Mouse (Mus musculus) heart, embryonic 12.5 days (tissue): ENCODE measurements around the gene Leng1. TPM values are rescaled to one million over a fixed set of nuclear protein-coding genes. Genes with fewer than 3 reads are reported as not detected.
"Not testable (repeated sequence)": the region's sequence is repeated elsewhere in the genome, so short reads cannot be mapped to it uniquely, and the experiment has no call there.

Experiments used
- ATAC-seq: fragments of 200-750 bp; cut with Nextera tagmentation; 2 replicates; pipeline ENCODE4 v1.8.0; 2017; ENCODE audit warnings: moderate TSS enrichment, moderate library complexity; ENCODE audit not compliant: insufficient number of reproducible peaks, low FRiP score
- H3K27ac ChIP-seq: fragments of 300-500 bp; sonication (generic); 2 replicates; pipeline ENCODE4 v1.5.1; 2016; ENCODE audit warnings: mild to moderate bottlenecking, moderate library complexity; ENCODE audit not compliant: poor library complexity, severe bottlenecking
- H3K27me3 ChIP-seq: fragments of 300-500 bp; sonication (generic); replicated peaks from 2 replicates; pipeline ENCODE4 v1.6.1; 2016; ENCODE audit warnings: mild to moderate bottlenecking, moderate library complexity
- H3K36me3 ChIP-seq: fragments of 300-500 bp; sonication (generic); 2 replicates; pipeline ENCODE4 v1.6.1; 2016; ENCODE audit warnings: mild to moderate bottlenecking, moderate library complexity
- H3K4me1 ChIP-seq: fragments of 300-500 bp; sonication (generic); replicated peaks from 2 replicates; pipeline ENCODE4 v1.6.1; 2016; ENCODE audit warnings: mild to moderate bottlenecking
- H3K4me2 ChIP-seq: fragments of 300-500 bp; sonication (generic); 2 replicates; pipeline ENCODE4 v1.6.1; 2016; ENCODE audit warnings: mild to moderate bottlenecking, moderate library complexity
- H3K4me3 ChIP-seq: fragments of 300-500 bp; sonication (generic); 2 replicates; pipeline ENCODE4 v1.5.1; 2016; ENCODE audit warnings: mild to moderate bottlenecking
- H3K9ac ChIP-seq: fragments of 300-500 bp; sonication (generic); 2 replicates; pipeline ENCODE4 v1.6.1; 2016; ENCODE audit warnings: mild to moderate bottlenecking, moderate library complexity
- H3K9me3 ChIP-seq: fragments of 300-500 bp; sonication (generic); replicated peaks from 2 replicates; pipeline ENCODE4 v1.6.1; 2016; ENCODE audit warnings: mild to moderate bottlenecking, moderate library complexity
- WGBS: fragments of 180-500 bp; shearing (Covaris S2); methylation state at CpG from one replicate; pipeline ENCODE4 v1.1.7; 2016; 5-methylcytosine and 5-hydroxymethylcytosine counted together
- polyA plus RNA-seq: library from polyadenylated mRNA; unstranded; fragments of >200 nt; fragmentation: Nextera tagmentation; extraction: Ambion mirVana; gene quantifications from 2 replicates; pipeline ENCODE4 v1.2.1, GENCODE M21; 2016

The Leng1 gene
- 20.5 and 21.4 TPM in 2 replicates for polyA plus RNA-seq

DNA sequence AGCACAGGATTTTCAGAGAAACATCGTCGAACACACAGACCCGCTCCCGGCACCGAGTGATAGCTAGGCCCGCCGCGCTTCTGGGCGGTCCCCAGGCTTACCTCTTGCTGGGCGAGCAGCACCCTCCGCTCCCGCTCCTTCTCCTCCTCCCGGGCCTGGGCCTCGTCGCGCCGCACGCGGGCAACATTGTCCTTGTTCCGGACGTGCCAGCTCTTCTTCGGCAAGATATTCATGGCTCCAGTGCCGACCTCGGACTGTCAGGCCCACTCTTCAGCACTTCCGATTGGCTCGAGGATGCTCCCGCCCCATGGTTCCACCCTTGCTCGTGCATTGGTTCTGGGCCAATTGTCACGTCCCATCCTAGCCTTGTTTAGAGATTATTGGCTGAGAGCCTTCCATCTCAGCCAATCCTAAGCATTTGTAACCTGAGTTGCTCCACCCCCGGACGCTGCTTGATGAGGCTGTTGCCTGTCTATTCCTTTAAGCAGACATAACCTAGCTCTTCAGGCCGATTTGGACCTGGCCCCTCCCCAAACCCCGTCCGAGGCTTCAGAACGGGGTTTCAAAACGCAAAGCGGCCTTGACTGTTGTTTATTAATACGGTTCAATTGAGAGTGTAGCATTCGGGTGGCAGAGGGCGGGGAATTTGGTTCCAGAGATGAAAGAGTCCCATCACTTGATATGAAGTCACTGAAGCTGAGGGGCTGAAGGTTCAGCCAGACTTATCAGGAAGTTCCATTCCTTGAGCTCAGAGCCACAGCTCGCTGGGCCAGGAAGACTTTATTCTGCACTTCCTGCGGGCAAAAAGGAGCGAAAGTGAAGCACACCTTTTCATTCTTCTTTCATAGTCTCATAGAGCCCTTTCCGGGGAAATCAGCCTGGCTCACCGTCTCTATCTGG lies at the start of gene Leng1:
Gene Leng1 (minus strand): TSS at position 626 of the 900 bp plus-strand sequence.
- 4% methylated on average over 45 of the region's 45 CpGs for WGBS
- Histone ChIP-seq H3K4me3 (peak within 1 kb of the TSS; percentile 80), H3K9me3 (no peaks in the 10 kb centered on the region), H3K27me3 (no peaks in the 10 kb centered on the region), H3K36me3 (peaks cover 29% of the 10 kb centered on the region), H3K27ac (peak within 1 kb of the TSS; percentile 88), H3K4me2 (peak within 1 kb of the TSS; percentile 90), H3K4me1 (peaks cover 31% of the 10 kb centered on the region), H3K9ac (peak within 1 kb of the TSS; percentile 85)
- peak; percentile 98 for ATAC-seq

DNA sequence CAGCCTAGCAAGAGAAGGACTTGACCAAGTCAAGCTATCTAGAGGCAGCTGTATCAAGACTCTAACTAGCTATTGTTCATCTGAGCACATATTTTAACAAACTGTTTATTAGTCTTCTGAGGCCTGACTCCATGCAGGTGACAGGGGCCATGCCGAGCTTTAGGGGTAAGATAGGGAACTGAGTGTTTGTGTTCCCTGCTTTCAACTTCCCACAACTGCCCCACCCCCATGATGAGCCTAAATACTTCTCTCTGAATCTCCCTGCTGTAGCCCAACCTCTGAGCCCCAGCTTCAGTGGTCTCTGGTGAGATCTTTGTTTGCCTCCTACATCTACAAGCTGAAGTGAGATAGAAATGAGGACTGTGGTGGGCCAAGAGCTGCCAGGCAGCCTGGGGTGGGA lies 49.6 kb upstream of the Leng1 start:
- no peak for ATAC-seq
- H3K27me3 ChIP-seq, result no peaks in the 10 kb centered on the region
- no peak overlapping the region for H3K9ac ChIP-seq
- H3K9me3 ChIP-seq, result no peaks in the 10 kb centered on the region
- H3K36me3 ChIP-seq, result no peaks in the 10 kb centered on the region
- H3K4me2 ChIP-seq, result no peak overlapping the region
- H3K4me3 ChIP-seq, result no peak overlapping the region
- no peak overlapping the region for H3K27ac ChIP-seq
- H3K4me1 ChIP-seq, result no peaks in the 10 kb centered on the region
- 48% methylated on average over 1 of the region's 1 CpGs for WGBS

DNA sequence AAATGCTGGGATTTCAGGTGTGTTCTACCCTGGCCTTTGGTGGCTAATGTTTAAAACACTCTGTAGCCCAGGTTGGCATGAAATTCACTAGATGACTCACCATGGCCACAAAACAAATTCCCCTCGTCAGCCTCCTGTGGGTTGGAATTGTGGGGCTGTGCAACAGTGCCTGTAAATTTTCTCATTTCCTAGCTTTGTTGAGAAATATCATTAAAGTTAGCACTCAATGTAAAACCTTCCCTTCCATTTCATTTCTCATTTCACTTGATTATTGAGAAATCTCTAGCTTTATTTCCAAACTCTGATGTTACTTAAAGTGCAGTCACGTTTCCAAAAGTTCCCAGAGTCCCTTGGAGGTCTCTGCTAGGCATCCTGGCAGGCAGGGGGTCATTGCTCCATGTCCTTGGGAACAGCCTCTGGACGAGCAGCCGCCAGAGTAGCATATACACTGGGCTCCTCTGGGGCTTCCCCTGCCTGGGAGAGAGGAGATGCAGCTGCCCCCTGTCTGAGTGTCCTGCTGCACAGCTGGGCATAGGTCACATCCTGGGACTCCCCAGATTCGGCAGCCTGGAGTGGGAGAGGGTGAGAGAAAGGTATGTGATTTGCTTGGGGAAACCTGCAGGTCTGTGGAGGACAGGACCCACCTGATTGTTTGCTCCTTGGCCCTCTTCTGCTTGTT lies 46.8 kb upstream of the Leng1 start:
- Histone ChIP-seq H3K4me1 (no peaks in the 10 kb centered on the region), H3K27me3 (no peaks in the 10 kb centered on the region), H3K9ac (no peak overlapping the region), H3K4me2 (no peak overlapping the region), H3K27ac (no peak overlapping the region), H3K4me3 (no peak overlapping the region), H3K9me3 (no peaks in the 10 kb centered on the region), H3K36me3 (peaks cover 8% of the 10 kb centered on the region)
- 32% methylated on average over 5 of the region's 5 CpGs for WGBS
- 0 out of 2 replicates have a peak, but pooled peaks have one; percentile 27 for ATAC-seq

DNA sequence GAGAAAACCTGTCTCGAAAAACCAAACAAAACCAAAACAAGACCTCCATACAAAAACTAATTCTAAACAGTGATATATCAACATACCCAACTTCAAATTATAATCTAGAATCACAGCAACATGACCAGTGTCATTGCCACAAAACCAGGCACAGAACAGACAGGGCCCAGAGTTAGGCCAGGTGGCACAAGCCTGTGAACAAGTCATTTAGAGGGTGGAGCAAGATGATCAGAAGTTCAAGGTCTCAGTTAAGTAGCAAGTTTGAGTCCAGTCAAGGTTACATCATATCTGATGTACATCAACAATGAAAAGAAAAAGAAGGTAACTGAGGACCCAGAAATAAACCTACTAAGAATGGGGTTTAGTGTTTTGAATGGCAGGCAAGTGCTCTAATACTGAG lies 43.4 kb upstream of the Leng1 start:
- Histone ChIP-seq H3K4me1 (peaks cover 20% of the 10 kb centered on the region), H3K9me3 (no peaks in the 10 kb centered on the region), H3K36me3 (peaks cover 34% of the 10 kb centered on the region), H3K4me2 (no peak overlapping the region), H3K27me3 (no peaks in the 10 kb centered on the region), H3K4me3 (no peak overlapping the region), H3K27ac (no peak overlapping the region), H3K9ac (no peak overlapping the region)
- WGBS, result 87% methylated on average over 1 of the region's 1 CpGs
- ATAC-seq, result no peak

DNA sequence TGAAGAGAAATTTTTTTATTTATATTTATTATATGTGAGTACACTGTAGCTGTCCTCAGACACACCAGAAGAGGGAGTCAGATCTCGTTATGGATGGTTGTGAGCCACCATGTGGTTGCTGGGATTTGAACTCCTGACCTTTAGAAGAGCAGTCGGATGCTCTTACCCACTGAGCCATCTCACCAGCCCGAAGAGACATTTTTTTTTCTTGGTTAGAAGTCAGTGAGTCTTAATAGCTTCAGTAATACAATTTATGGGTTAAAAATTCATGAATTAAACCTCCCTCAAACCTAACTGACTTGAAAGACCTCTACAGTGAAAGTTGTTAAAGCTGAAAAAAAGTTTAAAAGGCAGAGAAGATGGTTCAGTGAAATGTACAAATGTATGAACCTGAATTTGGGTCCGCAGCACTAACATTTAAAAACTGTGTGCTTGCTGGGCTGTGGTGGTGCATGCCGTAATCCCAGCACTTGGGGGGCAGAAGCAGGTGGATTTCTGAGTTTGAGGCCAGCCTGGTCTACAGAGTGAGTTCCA lies 42.9 kb upstream of the Leng1 start:
- not testable (repeated sequence) for H3K9me3 ChIP-seq, H3K27me3 ChIP-seq, H3K4me2 ChIP-seq, H3K27ac ChIP-seq, H3K4me3 ChIP-seq, H3K9ac ChIP-seq, ATAC-seq
- 40% methylated on average over 5 of the region's 5 CpGs for WGBS
- H3K4me1 ChIP-seq, result peaks cover 20% of the 10 kb centered on the region
- peaks cover 34% of the 10 kb centered on the region for H3K36me3 ChIP-seq

DNA sequence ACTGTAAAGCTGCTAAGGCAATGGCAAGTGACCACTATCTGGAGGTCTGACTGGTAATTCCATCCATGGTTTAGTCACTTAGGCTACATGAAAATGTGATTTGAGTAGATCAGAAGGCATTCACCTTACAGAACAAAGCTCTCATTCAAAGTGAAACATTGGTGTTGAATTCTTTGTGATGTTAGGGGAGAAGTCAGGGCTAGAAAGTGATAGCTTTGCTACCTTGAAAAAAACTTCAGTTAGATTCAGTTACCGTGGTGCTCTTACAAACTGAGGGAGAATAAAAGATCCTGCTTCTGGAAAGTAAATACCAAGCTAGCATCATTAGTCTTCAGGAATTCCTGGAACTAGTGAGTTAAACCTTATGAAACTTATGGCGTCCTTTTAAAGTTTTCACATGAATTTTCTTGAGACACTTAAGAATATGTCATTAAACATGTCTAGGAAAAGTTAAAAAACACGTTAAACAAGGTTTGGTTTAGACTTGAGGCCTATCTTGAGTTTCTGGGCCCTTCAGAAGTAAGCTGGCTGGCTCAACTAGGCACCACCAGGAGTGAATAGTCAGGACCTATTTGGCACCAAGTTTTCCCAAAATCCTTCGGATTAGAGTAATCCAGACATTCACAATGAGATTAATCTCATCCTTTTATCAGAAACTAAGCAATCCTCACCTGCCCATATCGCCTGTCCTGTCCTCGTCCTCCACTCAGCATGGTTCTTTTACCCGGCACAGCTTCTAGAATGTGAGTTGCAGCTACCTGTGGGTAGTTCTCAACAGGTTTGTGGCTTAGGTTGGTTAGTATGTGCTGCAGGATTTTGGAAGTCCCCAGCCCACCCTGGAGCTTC lies 42.2 kb upstream of the Leng1 start:
- H3K36me3 ChIP-seq, result peaks cover 34% of the 10 kb centered on the region
- WGBS, result 37% methylated on average over 7 of the region's 7 CpGs
- H3K9me3 ChIP-seq, result no peaks in the 10 kb centered on the region
- no peak overlapping the region for H3K9ac ChIP-seq
- ATAC-seq, result no peak
- H3K27me3 ChIP-seq, result no peaks in the 10 kb centered on the region
- no peak overlapping the region for H3K4me3 ChIP-seq
- H3K4me1 ChIP-seq, result peaks cover 20% of the 10 kb centered on the region
- H3K4me2 ChIP-seq, result no peak overlapping the region
- H3K27ac ChIP-seq, result no peak overlapping the region

DNA sequence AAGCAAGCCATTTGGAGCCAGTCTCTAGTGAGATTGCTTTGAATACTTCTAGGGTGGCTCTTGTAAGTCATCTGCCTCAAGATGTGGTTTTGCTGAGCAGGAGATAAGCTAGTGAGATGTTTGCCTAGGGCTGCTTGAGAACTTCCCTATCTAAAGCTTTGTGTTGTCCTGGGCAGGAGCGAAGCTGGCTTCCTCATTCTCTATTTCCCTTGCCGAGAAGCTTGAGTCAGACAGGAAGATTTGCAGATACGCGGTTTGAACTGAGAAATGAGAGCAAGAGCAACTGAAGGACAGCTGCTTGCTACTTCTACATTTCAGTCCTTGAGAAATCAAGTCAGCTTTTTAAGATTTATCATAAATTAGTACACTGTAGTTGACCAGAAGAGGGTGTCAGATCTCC lies 41.4 kb upstream of the Leng1 start:
- no peaks in the 10 kb centered on the region for H3K27me3 ChIP-seq
- H3K4me1 ChIP-seq, result peaks cover 20% of the 10 kb centered on the region
- no peaks in the 10 kb centered on the region for H3K9me3 ChIP-seq
- H3K36me3 ChIP-seq, result peaks cover 34% of the 10 kb centered on the region
- 50% methylated on average over 4 of the region's 4 CpGs for WGBS
- no peak for ATAC-seq
- H3K9ac ChIP-seq, result peak overlapping the region; percentile 40; the same call in 1 of the 2 replicates
- no peak overlapping the region for H3K4me2 ChIP-seq
- H3K27ac ChIP-seq, result no peak overlapping the region
- no peak overlapping the region for H3K4me3 ChIP-seq

DNA sequence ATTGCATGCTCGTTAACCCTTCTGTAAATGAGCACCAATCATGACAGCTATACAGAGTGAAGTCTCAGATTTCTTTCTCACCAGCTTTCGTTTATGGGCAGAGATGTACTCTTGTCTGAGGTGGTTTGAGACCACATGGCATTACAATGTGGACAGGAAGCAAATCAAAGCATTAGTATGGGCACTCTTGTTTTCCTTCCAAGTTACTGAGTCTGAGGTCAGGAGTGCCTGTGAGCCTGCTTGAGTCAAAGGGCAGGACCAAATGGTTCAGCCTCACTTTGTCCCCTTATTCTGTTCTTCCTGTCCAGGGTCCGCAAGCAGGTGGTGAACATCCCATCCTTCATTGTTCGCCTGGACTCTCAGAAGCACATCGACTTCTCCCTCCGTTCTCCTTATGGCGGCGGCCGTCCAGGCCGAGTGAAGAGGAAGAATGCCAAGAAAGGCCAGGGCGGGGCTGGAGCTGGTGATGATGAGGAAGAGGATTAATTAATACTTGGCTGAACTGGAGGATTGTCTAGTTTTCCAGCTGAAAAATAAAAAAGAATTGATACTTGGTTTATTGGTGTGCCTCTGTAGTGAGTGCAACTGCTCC lies 40.8 kb upstream of the Leng1 start:
- Histone ChIP-seq H3K27me3 (no peaks in the 10 kb centered on the region), H3K4me3 (peak overlapping the region; percentile 96), H3K9ac (peak overlapping the region; percentile 93; the same call in 1 of the 2 replicates), H3K9me3 (no peaks in the 10 kb centered on the region), H3K4me2 (peak overlapping the region; percentile 96), H3K27ac (peak overlapping the region; percentile 31; the same call in 1 of the 2 replicates), H3K36me3 (peaks cover 36% of the 10 kb centered on the region), H3K4me1 (peaks cover 20% of the 10 kb centered on the region)
- WGBS, result 65% methylated on average over 11 of the region's 11 CpGs
- ATAC-seq, result no peak

DNA sequence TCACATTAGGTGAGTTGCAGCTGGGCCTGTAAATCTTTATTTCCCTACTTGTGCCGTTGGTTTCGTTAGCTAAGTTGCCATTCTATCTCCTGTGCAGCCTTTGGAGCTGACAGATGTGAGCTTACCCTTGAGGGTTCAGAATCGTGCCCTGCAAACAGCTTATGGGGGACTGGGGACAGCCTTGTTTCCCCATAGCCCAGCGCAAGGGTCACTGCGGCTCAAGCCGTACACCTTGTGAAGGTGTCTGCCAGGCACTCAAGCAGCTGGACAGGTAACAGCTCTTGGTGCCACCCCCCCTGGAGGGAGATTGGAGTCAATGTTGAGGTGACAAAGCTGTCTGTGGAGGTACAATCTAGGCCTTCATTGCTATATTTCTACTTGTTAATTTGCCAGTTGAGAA lies 40.3 kb upstream of the Leng1 start:
- no peaks in the 10 kb centered on the region for H3K27me3 ChIP-seq
- 38% methylated on average over 6 of the region's 6 CpGs for WGBS
- peak overlapping the region; percentile 93 for H3K9ac ChIP-seq
- no peak for ATAC-seq
- peaks cover 42% of the 10 kb centered on the region for H3K36me3 ChIP-seq
- H3K4me2 ChIP-seq, result peak overlapping the region; percentile 96
- peak overlapping the region; percentile 96 for H3K4me3 ChIP-seq
- peak overlapping the region; percentile 31 for H3K27ac ChIP-seq
- H3K4me1 ChIP-seq, result peaks cover 20% of the 10 kb centered on the region
- H3K9me3 ChIP-seq, result no peaks in the 10 kb centered on the region

DNA sequence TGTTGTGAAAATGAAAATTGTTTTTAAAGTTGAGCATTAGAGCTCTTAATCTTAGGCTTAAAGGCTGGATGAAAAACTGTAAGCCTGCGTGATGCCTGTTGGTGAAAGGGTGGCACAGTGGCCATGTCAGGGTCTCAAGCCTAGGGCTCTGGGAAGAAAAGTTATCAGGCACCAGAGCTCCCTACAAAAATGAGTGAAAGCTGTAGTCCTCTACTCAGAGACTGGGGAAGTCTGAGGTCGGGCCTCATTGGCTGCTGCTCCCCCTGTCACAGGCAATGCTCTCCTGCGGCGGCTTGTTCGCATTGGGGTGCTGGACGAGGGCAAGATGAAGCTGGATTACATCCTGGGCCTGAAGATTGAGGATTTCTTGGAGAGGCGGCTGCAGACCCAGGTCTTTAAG lies 39.8 kb upstream of the Leng1 start:
- peaks cover 45% of the 10 kb centered on the region for H3K36me3 ChIP-seq
- not testable (repeated sequence) for H3K9me3 ChIP-seq, ATAC-seq, H3K27me3 ChIP-seq
- peak overlapping the region; percentile 93 for H3K9ac ChIP-seq
- H3K4me3 ChIP-seq, result peak overlapping the region; percentile 96
- 6% methylated on average over 7 of the region's 7 CpGs for WGBS
- peak overlapping the region; percentile 96 for H3K4me2 ChIP-seq
- peak overlapping the region; percentile 39 for H3K27ac ChIP-seq
- peaks cover 20% of the 10 kb centered on the region for H3K4me1 ChIP-seq
